Mouse (Mus musculus): ENCODE data around the gene Adnp. TPM values are rescaled to one million over a fixed set of nuclear protein-coding genes. Genes with fewer than 3 reads are reported as not detected.
"Not testable (repeated sequence)": the region's sequence is repeated elsewhere in the genome, so short reads cannot be mapped to it uniquely, and the experiment has no call there.

Gene Adnp
- total RNA-seq, 2 experiments from 2014 or later: 47.6 to 66.2 TPM

DNA sequence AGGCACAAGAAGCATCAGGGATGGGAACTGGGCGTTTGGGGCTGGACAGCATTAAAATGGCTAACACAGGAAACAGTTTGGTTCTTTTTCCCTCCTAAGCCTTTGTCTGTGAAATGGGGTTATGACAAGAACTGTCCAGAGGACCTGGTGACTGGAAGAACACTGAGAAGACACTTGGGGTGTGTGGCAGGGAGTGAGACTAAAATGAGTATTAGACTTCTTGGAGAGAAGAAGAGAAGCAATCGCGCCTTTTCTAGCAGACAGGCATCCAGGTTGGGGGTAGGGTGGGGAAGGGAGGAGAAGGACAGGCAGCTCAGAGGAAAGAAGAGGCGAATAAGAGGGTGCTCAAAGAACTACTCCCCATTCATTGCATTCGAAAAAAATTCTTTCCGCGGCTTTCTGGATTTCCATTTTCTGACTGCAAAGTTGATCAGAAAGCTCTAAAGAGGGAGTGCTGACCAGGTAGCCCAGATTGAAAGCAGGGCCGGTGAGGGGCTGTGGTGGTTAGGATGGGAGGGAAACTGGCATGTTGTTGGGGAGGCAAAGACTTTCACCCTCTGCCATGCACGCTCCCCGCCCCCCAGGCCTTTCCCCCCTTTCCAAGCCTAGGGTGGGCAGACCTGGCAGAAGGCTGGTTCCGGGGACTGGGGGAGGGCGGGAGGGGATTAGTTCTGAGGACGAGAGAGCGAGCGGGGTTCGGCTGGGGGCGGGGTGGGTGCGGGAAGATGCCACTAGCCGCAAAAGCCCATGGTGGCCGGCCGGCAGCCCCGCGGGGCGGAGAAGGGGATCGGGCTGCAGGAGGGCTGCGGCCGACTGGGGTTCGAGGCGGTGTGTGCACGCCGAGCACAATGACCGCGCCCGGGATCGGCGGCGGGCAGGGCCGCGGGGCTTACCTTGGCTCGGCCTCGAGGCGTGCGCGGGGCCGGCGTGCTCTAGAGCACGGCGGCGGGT is 956 bp downstream of the Adnp start:
- peak; percentile 46 for DNase-seq

DNA sequence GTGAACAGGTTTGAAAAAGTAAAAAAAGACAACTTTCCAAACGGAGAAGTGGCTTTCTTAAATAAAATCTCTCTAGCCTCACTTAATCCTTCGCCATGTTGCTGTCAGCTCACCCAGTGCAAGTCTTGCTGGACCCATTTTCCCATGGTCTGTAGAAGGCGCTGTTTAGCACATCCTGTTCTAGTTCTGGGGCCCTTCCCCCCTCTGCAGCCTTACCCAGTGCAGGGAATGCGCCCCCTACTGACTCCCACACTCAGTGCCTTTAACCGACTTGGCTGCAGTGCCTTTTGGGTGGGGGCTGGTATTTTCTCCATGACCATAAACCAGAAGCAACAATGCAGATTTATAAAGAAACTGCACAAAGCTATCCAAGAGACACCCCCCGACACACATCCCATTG is 1.6 kb downstream of the Adnp start:
- peak; percentile 93 for DNase-seq

DNA sequence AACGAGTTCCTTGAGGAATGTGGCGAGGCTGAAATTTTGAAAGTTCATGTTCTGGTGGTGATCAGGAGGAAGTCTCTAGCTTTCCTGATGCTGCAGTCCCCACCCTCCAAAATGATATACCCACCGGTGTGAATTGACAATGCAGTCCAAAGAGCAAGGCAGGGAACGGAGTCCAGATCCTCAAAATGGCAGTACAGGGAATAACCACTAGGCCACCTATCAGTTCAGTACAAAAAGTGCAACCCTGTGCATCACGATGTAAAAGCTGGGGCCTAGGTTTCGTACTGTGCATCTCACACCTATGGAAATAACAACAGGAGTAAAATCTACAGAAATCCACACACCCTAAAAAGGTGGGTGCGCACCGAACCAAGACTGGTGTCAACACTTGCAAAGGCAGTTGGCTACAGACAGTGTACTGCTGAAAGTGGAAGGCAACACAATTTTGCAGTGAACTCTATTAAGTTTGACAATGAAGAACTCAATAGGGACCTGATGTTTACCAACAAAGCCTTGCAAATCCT is 2.4 kb downstream of the Adnp start:
- no peak for DNase-seq

DNA sequence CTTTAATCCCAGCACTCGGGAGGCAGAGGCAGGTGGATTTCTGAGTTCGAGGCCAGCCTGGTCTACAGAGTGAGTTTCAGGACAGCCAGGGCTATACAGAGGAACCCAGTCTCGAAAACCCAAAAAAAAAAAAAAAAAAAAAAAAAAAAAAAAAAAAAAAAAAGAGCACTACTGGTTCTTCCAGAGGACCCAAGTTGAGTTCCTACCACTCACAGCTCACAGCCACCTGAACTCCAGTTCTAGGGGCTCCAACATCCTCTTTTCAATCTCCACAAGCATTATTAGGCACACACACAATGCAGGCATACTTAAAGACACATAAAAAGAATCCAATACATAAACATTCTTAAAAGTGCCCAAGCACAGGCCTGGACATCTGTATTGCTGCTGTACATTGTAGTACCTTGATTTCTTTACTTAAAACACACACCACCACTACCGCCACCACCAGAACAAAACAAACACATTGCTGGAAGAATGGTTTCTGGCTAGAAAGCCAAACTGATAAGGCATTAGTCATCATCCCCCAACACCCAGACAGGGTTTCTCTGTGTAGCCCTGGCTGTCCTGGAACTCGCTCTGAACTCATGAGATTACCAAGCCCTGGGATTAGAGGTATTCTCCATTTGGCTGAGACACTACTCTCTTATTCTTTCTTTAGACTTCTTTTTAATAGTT is 6.8 kb downstream of the Adnp start:
- no peak for DNase-seq

DNA sequence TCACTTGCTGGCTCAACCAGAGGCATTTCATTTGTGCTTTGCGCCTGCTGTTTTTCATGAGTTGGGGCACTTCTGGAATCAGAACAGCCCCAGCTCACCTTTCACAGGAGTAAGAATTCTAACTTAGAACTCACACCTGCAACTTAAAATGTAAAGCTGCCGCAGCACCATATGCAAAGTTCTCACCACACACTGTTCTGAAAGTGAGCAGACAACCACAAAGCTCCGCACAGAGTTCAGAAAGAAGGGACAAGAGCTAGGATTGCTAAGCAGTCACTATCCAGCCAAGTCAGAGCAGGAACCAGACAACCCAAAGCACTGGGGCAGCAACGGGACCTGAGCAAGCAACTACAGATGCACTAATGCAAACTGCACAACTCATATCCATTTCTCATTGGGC is 7.4 kb downstream of the Adnp start:
- DNase-seq: no peak

DNA sequence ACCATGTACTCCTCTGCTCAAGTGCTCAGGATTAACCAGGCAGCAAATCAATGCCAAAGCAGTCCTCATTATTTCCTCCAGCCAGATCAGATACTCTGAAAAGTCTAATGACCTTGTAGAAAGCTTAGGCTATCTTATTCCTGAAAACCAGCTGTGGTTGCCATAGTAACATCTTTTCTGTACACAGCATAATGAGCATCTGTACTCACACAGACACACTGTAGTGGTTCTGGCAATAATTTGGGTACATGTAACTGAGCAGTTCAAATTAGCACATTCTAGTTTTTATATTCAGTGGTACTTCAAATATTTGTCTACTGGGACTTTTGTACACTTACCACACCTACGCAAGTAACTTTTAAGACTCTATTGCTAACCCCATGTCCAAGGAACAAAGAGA is 8.5 kb downstream of the Adnp start:
- no peak for DNase-seq

DNA sequence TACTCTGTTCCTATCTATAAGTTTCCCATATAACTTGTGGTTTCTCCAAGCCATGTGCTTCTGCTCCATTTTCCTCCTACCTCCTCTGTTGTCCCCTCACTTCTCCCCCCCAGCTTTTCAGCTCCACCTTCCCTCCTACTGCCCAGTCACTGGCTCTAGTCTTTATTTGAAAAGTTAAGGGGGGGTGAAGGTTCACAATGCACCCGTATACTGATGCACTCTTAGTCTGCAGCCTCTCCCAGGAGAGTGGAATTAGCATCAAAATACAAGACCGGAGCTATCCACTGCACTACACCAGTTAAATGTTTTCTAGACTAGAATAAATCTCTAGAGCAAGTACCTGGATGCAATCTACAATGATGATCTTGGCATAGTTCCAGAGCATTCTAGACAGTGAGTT is 11.2 kb downstream of the Adnp start:
- DNase-seq: no peak

DNA sequence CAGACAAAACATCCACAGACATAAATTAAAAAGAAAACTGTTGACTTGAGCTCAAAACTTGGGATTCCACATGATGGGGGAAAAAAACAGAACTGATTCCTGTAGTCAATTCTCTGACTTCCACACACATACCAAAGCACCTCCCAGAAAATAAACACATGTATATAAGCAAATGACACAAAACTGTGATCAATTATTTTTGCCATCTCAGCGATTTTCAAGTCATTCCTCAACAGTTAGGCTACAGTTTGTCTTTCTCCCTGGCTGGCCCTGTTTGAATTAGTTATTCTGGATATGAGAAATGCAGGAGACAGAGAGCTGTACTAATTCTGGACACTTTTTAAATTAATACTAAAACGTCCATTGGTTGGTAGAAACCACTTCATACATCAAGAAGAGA is 13.2 kb downstream of the Adnp start:
- DNase-seq: no peak

DNA sequence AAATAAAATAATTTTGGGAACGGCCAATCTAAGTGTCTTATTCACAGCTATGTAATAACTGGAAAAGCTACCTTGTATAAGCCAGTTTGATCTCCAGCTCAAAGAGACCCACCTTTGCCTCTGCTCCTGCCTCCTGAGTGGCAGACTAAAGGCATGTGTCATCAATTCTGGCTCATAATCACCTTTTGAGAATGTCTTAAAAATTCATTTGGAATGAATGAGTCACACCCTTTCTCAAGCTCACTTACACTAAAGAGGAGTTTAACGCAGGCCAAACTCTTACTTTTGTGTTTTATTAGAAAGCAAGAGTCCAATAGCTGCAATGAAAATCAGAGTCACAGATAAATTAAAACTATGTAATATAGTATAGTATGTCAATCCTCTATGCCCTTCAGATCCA is 15.1 kb downstream of the Adnp start:
- no peak for DNase-seq

DNA sequence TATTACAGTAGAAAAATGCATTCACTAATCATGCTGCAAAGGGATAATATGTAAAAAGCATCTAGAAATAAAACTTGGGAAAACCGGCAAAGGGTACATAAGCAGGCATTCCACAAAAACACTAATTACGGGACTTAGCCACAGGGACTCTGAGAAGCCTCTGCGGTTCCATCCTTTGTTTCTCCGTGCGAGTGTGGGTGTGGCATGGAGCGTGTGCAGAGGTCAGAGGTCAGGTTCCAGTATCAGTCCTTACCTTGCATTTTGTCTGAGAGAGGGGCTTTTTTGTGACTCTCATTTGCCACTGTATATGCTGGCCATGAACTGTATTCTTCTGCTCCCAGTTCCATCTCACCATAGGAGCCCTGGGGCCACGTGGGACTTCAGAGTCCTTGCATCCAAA is 31.0 kb downstream of the Adnp start:
- no peak for DNase-seq

DNA sequence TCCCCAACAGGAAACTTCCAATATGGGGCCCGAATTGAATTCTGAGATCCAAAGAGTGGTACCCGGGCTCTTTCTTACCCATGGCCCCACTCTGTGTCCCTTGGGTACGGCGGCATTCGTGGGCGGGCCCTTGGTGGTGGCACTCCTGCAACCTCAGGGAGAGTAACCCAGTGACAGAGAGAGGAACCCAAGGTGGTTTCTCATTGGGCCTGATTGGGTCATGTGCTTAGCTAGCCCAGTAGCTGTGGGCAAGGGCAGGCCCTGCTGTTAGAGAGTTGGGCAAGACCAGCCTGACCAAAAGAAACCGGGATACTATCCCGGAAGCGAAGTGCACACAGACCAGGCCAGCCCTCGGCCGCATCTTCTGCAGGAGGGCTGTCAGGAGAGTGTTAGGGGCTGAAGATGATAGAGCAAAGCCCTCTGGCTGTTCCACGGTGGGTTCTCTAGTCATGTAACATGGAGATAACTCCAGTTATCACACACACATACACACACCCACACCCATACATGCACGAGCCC is 36.7 kb downstream of the Adnp start:
- DNase-seq: peak; percentile 90

DNA sequence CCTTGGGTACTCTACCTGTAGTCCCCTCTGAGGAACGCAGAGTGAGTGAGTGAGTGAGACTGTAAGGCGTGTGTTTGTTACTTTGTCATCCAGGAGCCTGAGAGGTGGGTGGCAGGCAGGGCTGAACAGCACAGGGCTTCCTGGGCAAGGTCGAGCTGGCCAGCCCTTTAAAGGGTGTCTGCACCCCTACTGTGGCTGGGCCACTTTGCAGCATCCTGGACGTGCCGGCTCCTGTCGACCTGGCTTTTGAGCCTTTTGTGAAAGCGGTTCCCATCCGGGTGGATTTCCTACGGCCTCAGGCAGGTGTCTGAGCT is 37.2 kb downstream of the Adnp start:
- DNase-seq: no peak

DNA sequence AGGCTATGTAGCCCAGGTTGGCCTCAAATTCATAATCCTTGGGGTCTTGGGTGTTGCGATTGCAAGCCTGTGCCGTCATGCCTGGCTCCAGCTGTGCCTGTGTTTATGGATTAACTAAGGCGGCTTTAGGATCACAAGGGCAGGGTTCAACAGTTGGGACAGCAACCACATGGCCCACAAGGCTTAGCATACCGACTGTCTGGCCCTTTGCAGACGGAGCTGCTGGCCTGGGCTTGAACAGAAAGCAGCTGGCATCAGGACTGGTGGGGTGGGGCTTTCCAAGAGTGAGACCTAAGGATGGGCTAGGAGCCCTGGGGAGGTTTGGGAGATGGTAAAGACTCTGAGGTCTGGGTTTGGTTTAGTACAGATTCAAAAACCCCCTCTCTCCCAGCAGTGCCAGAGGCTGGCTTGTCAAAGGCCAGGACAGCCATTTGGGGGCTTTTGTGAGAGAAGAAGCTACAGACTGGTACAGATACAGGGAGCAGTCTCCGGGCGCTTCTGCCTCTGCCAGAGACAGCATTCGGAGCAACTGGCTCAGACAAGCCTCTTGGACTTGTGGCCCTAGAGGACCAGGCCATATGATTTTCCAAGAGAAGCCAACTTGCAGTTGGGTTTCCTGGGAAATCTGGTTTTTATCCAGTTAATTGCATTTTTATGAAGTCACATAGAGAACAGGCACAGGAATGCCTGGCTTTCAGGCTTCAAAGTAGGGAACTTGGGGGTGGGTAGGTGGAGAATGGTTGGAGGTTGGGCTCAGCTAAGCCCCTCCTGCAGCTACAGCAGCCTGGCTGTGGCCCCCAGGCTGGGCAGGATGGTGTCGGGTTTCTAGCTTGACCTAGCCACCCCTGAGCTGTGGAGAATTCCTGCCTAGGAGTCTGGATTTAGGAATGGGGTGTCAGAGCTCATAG is 37.8 kb downstream of the Adnp start:
- DNase-seq: no peak

DNA sequence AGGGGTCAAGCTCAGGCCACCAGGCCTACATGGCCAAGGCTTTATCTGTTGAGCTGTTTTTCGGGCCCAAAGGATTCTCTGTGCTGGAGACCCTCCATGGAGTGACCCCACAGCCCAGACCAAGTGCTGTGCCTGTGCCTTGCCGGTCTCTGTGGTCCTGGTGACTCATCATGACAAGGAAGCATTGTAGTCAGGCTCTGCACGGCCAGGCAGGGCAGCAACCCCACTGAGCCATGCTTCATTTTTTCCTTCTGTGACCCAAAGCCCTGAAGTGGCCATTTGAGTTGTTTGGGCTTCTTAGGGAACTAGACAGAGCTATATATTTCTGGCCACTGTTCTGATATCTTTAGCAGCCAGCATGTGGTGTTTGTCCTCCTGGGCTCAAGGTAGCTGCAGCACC is 39.1 kb downstream of the Adnp start:
- no peak for DNase-seq

DNA sequence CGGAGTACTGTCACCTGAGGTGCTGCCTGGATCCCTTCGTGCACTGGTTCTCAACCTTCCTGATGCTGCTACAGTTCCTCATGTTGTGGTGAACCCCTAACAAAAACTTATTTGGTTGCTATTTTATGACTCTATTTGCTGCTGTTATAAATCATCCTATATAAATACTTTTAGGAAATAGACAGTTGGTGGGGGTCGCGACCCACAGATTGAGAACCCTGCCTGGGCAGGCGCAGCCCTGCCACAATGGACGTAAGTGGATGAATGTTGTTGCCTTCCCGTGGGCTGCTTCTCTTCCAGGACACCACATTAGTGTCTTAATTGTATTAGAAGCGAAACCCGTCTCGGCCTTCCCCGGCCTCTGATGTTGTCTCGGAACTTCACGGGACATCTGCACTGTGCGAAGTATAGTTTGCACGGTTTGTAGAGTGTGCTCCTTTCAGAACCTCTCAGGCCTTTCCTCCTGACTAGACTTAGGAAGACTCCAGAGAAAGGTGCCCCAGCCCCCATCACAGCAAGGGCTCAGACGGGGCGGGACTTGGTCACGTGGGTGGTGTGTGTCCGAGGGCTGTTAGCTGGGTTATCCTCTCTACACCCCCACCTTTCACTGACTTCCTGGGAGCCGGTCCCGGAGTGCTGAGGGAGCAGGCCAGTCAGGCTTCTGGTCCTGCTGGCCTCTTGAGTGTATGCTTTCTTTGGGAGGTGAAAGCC is 40.0 kb downstream of the Adnp start:
- DNase-seq: no peak

DNA sequence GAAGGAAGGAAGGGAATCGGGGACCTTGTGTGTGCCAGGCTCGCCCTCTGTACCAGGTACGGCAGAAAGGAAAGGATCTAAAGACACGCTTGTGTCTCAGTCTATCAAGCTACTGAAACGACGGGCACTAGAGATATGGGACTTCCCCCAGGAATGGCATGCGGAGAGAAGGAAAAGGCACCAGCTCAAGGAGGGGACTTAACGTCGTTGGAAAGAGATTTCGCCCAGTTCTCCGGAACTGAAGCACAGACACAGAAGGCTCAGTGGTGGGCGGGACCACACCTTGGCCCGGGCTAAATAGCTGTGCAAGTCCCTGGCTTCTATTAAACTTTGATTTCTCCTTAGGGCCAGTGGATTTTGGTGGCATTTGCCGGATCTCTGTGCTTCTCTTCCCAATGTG is 44.9 kb downstream of the Adnp start:
- no peak for DNase-seq

DNA sequence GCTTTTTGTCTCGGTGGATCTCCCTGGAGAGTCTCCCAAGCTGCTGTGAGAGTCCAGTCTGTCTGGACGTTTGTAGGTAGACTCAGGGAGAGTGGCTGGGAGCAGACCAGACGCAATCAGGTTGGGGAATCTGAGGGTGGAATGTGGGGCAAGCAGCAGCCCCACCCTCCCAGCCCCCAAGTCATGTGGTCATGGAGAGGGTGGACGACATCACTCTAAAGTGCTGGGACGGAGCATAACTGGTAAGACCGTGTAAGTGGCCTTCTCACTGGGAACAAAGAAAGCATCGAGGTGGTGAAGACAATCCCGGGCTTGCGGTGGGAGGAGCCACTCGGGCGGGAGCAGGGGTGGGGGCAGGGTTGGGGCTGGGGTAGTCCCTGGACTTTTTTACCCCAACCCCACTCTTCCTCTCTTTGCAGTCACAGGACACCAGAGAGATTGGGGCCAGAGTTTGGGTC is 45.4 kb downstream of the Adnp start:
- no peak for DNase-seq

DNA sequence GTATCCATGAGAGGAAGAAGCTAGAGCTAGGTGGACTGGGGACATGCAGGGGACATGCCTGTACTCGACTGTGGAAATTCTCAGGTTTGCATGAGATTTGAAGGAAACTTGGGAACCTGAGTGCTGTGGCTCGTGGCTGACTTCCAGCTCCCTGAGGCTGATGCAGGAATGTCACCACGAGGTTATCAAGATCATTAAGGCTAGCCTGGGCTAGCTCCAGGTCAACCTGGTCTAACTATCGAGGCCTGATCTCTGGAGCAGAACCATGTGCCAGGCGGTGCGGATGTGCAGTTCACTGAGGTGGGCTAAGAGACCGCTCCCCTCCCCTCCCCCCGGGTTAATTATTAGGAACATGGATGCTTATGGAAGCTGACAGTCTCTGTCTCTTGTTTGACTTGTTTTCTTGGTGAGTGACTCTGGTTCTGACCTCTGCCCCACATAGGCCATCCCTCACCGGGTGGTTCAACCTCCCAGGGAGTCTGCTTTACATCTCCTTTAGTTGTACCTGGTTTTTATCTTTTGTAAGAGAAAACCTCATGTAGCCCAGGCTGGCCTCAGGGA is 46.5 kb downstream of the Adnp start:
- DNase-seq: no peak

DNA sequence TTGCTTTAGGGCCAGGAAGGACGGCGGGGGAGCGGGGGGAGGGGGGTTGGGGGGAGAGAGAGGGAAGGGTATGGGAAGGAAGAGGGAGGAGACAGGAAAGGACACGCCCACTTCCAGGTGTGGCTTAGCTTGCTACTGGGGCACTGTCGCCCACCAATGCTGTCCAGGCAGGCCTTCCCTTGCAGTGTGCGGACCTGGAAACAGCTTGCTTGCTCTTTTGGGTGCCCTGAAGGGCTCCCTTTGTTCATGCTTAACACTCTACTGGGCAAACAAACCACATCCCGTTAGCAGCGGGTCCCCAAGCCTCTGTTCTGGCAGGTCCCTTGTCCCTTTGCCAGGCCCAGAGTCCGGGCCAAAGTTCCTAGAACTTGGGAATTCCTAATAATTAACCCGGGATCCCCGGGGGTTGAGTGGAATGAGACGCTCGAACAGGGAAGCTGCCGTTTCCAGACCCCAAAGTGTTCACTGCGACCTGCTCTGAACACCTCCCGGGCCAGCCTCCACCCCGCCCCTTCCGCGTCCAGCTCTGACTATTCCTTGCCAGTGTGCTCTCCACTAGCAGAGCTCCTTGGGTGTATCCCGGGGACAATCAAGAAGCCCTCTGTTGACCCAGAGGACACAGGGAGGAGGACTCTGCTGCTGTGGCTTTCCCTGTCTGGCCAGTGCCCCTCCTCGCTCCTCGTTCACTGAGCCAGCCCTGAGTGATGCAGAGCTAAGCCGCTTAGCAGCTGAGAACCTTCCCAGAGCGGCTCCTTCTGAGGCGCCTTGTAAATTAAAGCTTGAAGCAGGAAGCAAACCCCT is 47.8 kb downstream of the Adnp start:
- DNase-seq: peak; percentile 34

DNA sequence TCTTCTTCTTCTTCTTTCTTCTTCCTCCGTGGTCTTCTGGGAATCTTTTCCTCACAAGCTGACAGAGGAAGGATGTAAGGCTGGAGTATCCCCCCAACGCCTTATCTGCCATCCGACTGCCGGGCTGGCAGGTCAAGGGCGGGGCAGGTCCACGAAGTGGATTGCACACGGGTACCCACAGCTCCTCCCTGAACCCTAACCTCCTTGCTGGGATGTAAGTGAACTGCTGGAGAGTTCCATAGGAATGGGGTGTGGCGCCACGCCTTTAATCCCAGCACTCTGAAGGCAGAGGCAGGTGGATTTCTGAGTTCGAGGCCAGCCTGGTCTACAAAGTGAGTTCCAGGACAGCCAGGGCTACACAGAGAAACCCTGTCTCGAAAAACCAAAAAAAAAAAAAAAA is 48.9 kb downstream of the Adnp start:
- not testable (repeated sequence) for DNase-seq
